Mouse (Mus musculus) heart, embryonic 13.5 days (tissue): Measurements from ENCODE around the gene Psip1. TPM values are rescaled to one million over a fixed set of nuclear protein-coding genes. Genes with fewer than 3 reads are reported as not detected.
A peak's percentile ranks its signal among the peaks of the same experiment; 100 is the strongest.
"Not testable (repeated sequence)": the region's sequence is repeated elsewhere in the genome, so short reads cannot be mapped to it uniquely, and the experiment has no call there.

Experiments
- ATAC-seq: fragments of 200-750 bp; cut with Nextera tagmentation; 2 replicates; pipeline ENCODE4 v1.8.0; 2017; ENCODE audit warnings: moderate TSS enrichment; ENCODE audit not compliant: insufficient number of reproducible peaks, low FRiP score, low TSS enrichment; ENCODE audit errors: extremely low read depth
- H3K27ac ChIP-seq: fragments of 300-500 bp; sonication (generic); replicated peaks from 2 replicates; pipeline ENCODE4 v1.5.1; 2015; ENCODE audit warnings: moderate library complexity, mild to moderate bottlenecking, inconsistent platforms
- H3K27me3 ChIP-seq: fragments of 300-500 bp; sonication (generic); replicated peaks from 2 replicates; pipeline ENCODE4 v1.6.1; 2015; ENCODE audit warnings: mild to moderate bottlenecking, inconsistent platforms
- H3K36me3 ChIP-seq: fragments of 300-500 bp; sonication (generic); 2 replicates; pipeline ENCODE4 v1.6.1; 2015; ENCODE audit warnings: mild to moderate bottlenecking, inconsistent platforms
- H3K4me1 ChIP-seq: fragments of 300-500 bp; sonication (generic); 2 replicates; pipeline ENCODE4 v1.6.1; 2015; ENCODE audit warnings: inconsistent platforms
- H3K4me2 ChIP-seq: fragments of 300-500 bp; sonication (generic); 2 replicates; pipeline ENCODE4 v1.6.1; 2015; ENCODE audit warnings: inconsistent platforms, mild to moderate bottlenecking, moderate library complexity
- H3K4me3 ChIP-seq: fragments of 300-500 bp; sonication (generic); 2 replicates; pipeline ENCODE4 v1.5.1; 2015; ENCODE audit warnings: moderate library complexity, mild to moderate bottlenecking, inconsistent platforms
- H3K9ac ChIP-seq: fragments of 300-500 bp; sonication (generic); 2 replicates; pipeline ENCODE4 v1.6.1; 2015; ENCODE audit warnings: inconsistent platforms, mild to moderate bottlenecking, moderate library complexity
- H3K9me3 ChIP-seq: fragments of 300-500 bp; sonication (generic); 2 replicates; pipeline ENCODE4 v1.6.1; 2016; ENCODE audit warnings: inconsistent platforms
- WGBS: fragments of 180-500 bp; shearing (Covaris S2); methylation state at CpG from one replicate; pipeline ENCODE4 v1.1.7; 2015; ENCODE audit warnings: mixed read lengths; 5-methylcytosine and 5-hydroxymethylcytosine counted together
- polyA plus RNA-seq: library from polyadenylated mRNA; unstranded; fragments of >200 nt; fragmentation: Nextera tagmentation; extraction: Ambion mirVana; gene quantifications from 2 replicates; pipeline ENCODE4 v1.2.1, GENCODE M21; 2015

Gene Psip1
- polyA plus RNA-seq, 1 experiment from 2014 or later: 76.7 TPM

- Histone ChIP-seq H3K4me3 (peak overlapping the region; percentile 42), H3K4me2 (peak overlapping the region; percentile 70), H3K27ac (no peak overlapping the region), H3K4me1 (peaks cover 6% of the 10 kb centered on the region), H3K36me3 (no peaks in the 10 kb centered on the region), H3K9ac (peak overlapping the region; percentile 33; the same call in 1 of the 2 replicates), H3K9me3 (no peaks in the 10 kb centered on the region), H3K27me3 (no peaks in the 10 kb centered on the region)
- ATAC-seq: no peak
- WGBS: 11% methylated on average over 22 of the region's 22 CpGs
Observed at GRCm38 (mm10) chr4:83500154-83501036, 14.1 kb upstream of the Psip1 start.

- H3K36me3 ChIP-seq, H3K27ac ChIP-seq, H3K9ac ChIP-seq, H3K4me1 ChIP-seq, H3K4me3 ChIP-seq, H3K27me3 ChIP-seq, ATAC-seq, H3K9me3 ChIP-seq, H3K4me2 ChIP-seq: not testable (repeated sequence)
- WGBS: 83% methylated on average over 5 of the region's 5 CpGs
Observed at GRCm38 (mm10) chr4:83497013-83497412, 10.8 kb upstream of the Psip1 start.

GRCm38 (mm10) chr4:83493112-83493511 lies 6.9 kb upstream of the Psip1 start:
- H3K4me2 ChIP-seq: no peak overlapping the region
- WGBS: 91% methylated on average over 1 of the region's 1 CpGs
- no peak overlapping the region for H3K4me3 ChIP-seq
- no peak overlapping the region for H3K27ac ChIP-seq
- ATAC-seq: no peak
- H3K4me1 ChIP-seq: no peaks in the 10 kb centered on the region
- H3K9me3 ChIP-seq: no peaks in the 10 kb centered on the region
- H3K36me3 ChIP-seq: no peaks in the 10 kb centered on the region
- no peak overlapping the region for H3K9ac ChIP-seq
- no peaks in the 10 kb centered on the region for H3K27me3 ChIP-seq

GRCm38 (mm10) chr4:83489121-83489520 lies 2.9 kb upstream of the Psip1 start:
- WGBS: 31% methylated on average over 5 of the region's 5 CpGs
- Histone ChIP-seq H3K4me3 (no peak overlapping the region), H3K27ac (no peak overlapping the region), H3K4me1 (peaks cover 16% of the 10 kb centered on the region), H3K27me3 (no peaks in the 10 kb centered on the region), H3K9ac (no peak overlapping the region), H3K4me2 (no peak overlapping the region), H3K9me3 (no peaks in the 10 kb centered on the region), H3K36me3 (peaks cover 6% of the 10 kb centered on the region)
- no peak for ATAC-seq

- peak overlapping the region; percentile 96 for H3K9ac ChIP-seq
- peaks cover 21% of the 10 kb centered on the region for H3K4me1 ChIP-seq
- H3K4me3 ChIP-seq: peak overlapping the region; percentile 95
- peaks cover 36% of the 10 kb centered on the region for H3K36me3 ChIP-seq
- 1% methylated on average over 21 of the region's 40 CpGs for WGBS
- H3K27ac ChIP-seq: peak overlapping the region; percentile 97
- peak overlapping the region; percentile 77 for H3K4me2 ChIP-seq
- no peaks in the 10 kb centered on the region for H3K9me3 ChIP-seq
- no peaks in the 10 kb centered on the region for H3K27me3 ChIP-seq
- peak; percentile 81 for ATAC-seq
Observed at GRCm38 (mm10) chr4:83485735-83486116, 533 bp downstream of the Psip1 start.

- no peaks in the 10 kb centered on the region for H3K27me3 ChIP-seq
- H3K9ac ChIP-seq: peak overlapping the region; percentile 96
- no peaks in the 10 kb centered on the region for H3K9me3 ChIP-seq
- ATAC-seq: no peak
- peak overlapping the region; percentile 97 for H3K27ac ChIP-seq
- peak overlapping the region; percentile 77 for H3K4me2 ChIP-seq
- WGBS: 33% methylated on average over 12 of the region's 12 CpGs
- peaks cover 21% of the 10 kb centered on the region for H3K4me1 ChIP-seq
- H3K36me3 ChIP-seq: peaks cover 38% of the 10 kb centered on the region
- peak overlapping the region; percentile 95 for H3K4me3 ChIP-seq
Observed at GRCm38 (mm10) chr4:83485250-83485649, 1.0 kb downstream of the Psip1 start.

GRCm38 (mm10) chr4:83468208-83468607 lies 18.1 kb downstream of the Psip1 start:
- Histone ChIP-seq H3K4me1 (peaks cover 14% of the 10 kb centered on the region), H3K27me3 (no peaks in the 10 kb centered on the region), H3K36me3 (peaks cover 90% of the 10 kb centered on the region), H3K9ac (no peak overlapping the region), H3K4me2 (no peak overlapping the region), H3K9me3 (no peaks in the 10 kb centered on the region), H3K27ac (no peak overlapping the region; the same call in 1 of the 2 replicates), H3K4me3 (no peak overlapping the region)
- ATAC-seq: no peak
- 71% methylated on average over 3 of the region's 3 CpGs for WGBS

GRCm38 (mm10) chr4:83467615-83468014 lies 18.6 kb downstream of the Psip1 start:
- no peak for ATAC-seq
- WGBS: 83% methylated on average over 7 of the region's 7 CpGs
- Histone ChIP-seq H3K36me3 (peaks cover 90% of the 10 kb centered on the region), H3K27ac (no peak overlapping the region; the same call in 1 of the 2 replicates), H3K4me2 (no peak overlapping the region), H3K4me3 (no peak overlapping the region), H3K9me3 (no peaks in the 10 kb centered on the region), H3K9ac (no peak overlapping the region), H3K27me3 (no peaks in the 10 kb centered on the region), H3K4me1 (peaks cover 14% of the 10 kb centered on the region)

- H3K4me3 ChIP-seq: no peak overlapping the region
- WGBS: 89% methylated on average over 7 of the region's 7 CpGs
- H3K27ac ChIP-seq: no peak overlapping the region
- H3K4me2 ChIP-seq: no peak overlapping the region
- H3K9me3 ChIP-seq: no peaks in the 10 kb centered on the region
- H3K36me3 ChIP-seq: peaks cover 85% of the 10 kb centered on the region
- H3K4me1 ChIP-seq: peaks cover 5% of the 10 kb centered on the region; the same call in 1 of the 2 replicates
- no peak overlapping the region for H3K9ac ChIP-seq
- no peak for ATAC-seq
- no peaks in the 10 kb centered on the region for H3K27me3 ChIP-seq
Observed at GRCm38 (mm10) chr4:83464827-83465226, 21.4 kb downstream of the Psip1 start.

- H3K4me2 ChIP-seq: no peak overlapping the region
- H3K27me3 ChIP-seq: no peaks in the 10 kb centered on the region
- ATAC-seq: no peak
- no peak overlapping the region for H3K4me3 ChIP-seq
- no peak overlapping the region for H3K27ac ChIP-seq
- no peaks in the 10 kb centered on the region for H3K4me1 ChIP-seq
- 89% methylated on average over 5 of the region's 5 CpGs for WGBS
- H3K9me3 ChIP-seq: no peaks in the 10 kb centered on the region
- peaks cover 90% of the 10 kb centered on the region for H3K36me3 ChIP-seq
- no peak overlapping the region for H3K9ac ChIP-seq
Observed at GRCm38 (mm10) chr4:83460106-83460505, 26.2 kb downstream of the Psip1 start.

GRCm38 (mm10) chr4:83450785-83451184 lies 35.5 kb downstream of the Psip1 start:
- no peak for ATAC-seq
- no peaks in the 10 kb centered on the region for H3K4me1 ChIP-seq
- no peaks in the 10 kb centered on the region for H3K9me3 ChIP-seq
- H3K36me3 ChIP-seq: peaks cover 64% of the 10 kb centered on the region
- H3K27ac ChIP-seq: no peak overlapping the region
- H3K9ac ChIP-seq: no peak overlapping the region
- no peak overlapping the region for H3K4me2 ChIP-seq
- no peak overlapping the region for H3K4me3 ChIP-seq
- 93% methylated on average over 4 of the region's 4 CpGs for WGBS
- H3K27me3 ChIP-seq: no peaks in the 10 kb centered on the region

- Histone ChIP-seq H3K9ac (no peak overlapping the region), H3K9me3 (no peaks in the 10 kb centered on the region), H3K27ac (no peak overlapping the region), H3K4me2 (no peak overlapping the region), H3K4me1 (no peaks in the 10 kb centered on the region), H3K36me3 (peaks cover 65% of the 10 kb centered on the region), H3K27me3 (no peaks in the 10 kb centered on the region), H3K4me3 (no peak overlapping the region)
- no peak for ATAC-seq
- WGBS: 88% methylated on average over 4 of the region's 4 CpGs
Observed at GRCm38 (mm10) chr4:83441050-83441449, 45.2 kb downstream of the Psip1 start.
